Mouse (Mus musculus): ENCODE data around the gene Efl1. TPM values are rescaled to one million over a fixed set of nuclear protein-coding genes. Genes with fewer than 3 reads are reported as not detected.

Efl1 gene
- 15.4 and 15.7 TPM in 2 replicates for polyA plus RNA-seq (2016; fragmentation: Nextera tagmentation; extraction: Ambion mirVana)

GRCm38 (mm10) chr7:82648353-82649080 is at the start of gene Efl1, which contains the start of gene Saxo2:
Gene Efl1, plus strand, starts transcription at chr7:82648614.
Gene Saxo2, minus strand, starts transcription at chr7:82648528.
- peaks cover 18% of the 10 kb centered on the region for H3K36me3 ChIP-seq
- H3K27me3 ChIP-seq (replicated peaks), result no peaks in the 10 kb centered on the region
- peak; percentile 96 for ATAC-seq
- peak within 1 kb of the TSS; percentile 81 for H3K4me3 ChIP-seq
- H3K4me1 ChIP-seq, result peaks cover 18% of the 10 kb centered on the region
- peak within 1 kb of the TSS; percentile 82 for H3K9ac ChIP-seq
- no peaks in the 10 kb centered on the region for H3K9me3 ChIP-seq (replicated peaks)
- 0 out of 2 replicates have a peak within 1 kb of the TSS, but pooled peaks have one; percentile 48 for H3K27ac ChIP-seq
- under 1% methylated on average over 46 of the region's 46 CpGs for WGBS (ENCODE audit: insufficient replicate concordance)
- peak within 1 kb of the TSS; percentile 91 for H3K4me2 ChIP-seq

- Histone ChIP-seq H3K9me3 (replicated peaks) (no peaks in the 10 kb centered on the region), H3K9ac (no peak overlapping the region), H3K27me3 (replicated peaks) (no peaks in the 10 kb centered on the region), H3K4me3 (no peak overlapping the region), H3K4me2 (no peak overlapping the region), H3K27ac (no peak overlapping the region), H3K4me1 (no peaks in the 10 kb centered on the region), H3K36me3 (no peaks in the 10 kb centered on the region)
- no peak for ATAC-seq
- whole genome bisulfite sequencing (ENCODE audit: insufficient replicate concordance), result 24% methylated on average over 4 of the region's 4 CpGs
Measured at GRCm38 (mm10) chr7:82602008-82602407, 46.4 kb upstream of the Efl1 start.

DNA sequence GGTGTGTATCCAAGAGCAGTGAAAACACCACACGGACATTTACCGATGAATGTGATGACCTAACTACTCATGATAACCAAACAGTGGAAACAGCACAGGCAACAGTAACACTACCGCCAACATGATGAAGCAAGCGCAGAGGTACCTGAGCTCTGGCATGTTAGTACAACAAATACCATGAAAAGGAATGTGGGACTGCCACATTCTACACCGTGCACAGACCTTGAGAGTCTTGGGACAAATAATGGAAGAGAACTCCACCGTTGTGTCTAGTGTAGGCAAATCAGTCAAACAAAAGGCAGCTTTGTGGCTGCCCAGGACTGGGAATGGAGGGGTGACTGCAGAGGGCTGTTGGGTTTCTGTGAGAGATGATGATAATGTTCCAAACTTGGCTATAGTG is 43.0 kb upstream of the Efl1 start:
- Histone ChIP-seq H3K36me3 (no peaks in the 10 kb centered on the region), H3K4me2 (no peak overlapping the region), H3K4me1 (no peaks in the 10 kb centered on the region), H3K4me3 (no peak overlapping the region), H3K27me3 (replicated peaks) (no peaks in the 10 kb centered on the region), H3K27ac (no peak overlapping the region), H3K9ac (no peak overlapping the region), H3K9me3 (replicated peaks) (no peaks in the 10 kb centered on the region)
- ATAC-seq, result no peak
- 78% methylated on average over 6 of the region's 6 CpGs for WGBS (ENCODE audit: insufficient replicate concordance)

- ATAC-seq, result no peak
- no peak overlapping the region for H3K9ac ChIP-seq
- no peak overlapping the region for H3K4me2 ChIP-seq
- no peaks in the 10 kb centered on the region for H3K27me3 ChIP-seq (replicated peaks)
- H3K4me3 ChIP-seq, result no peak overlapping the region
- H3K4me1 ChIP-seq, result no peaks in the 10 kb centered on the region
- H3K27ac ChIP-seq, result no peak overlapping the region
- H3K36me3 ChIP-seq, result no peaks in the 10 kb centered on the region
- 55% methylated on average over 3 of the region's 3 CpGs for WGBS (ENCODE audit: insufficient replicate concordance)
- no peaks in the 10 kb centered on the region for H3K9me3 ChIP-seq (replicated peaks)
Measured at GRCm38 (mm10) chr7:82609629-82610028, 38.8 kb upstream of the Efl1 start.

DNA sequence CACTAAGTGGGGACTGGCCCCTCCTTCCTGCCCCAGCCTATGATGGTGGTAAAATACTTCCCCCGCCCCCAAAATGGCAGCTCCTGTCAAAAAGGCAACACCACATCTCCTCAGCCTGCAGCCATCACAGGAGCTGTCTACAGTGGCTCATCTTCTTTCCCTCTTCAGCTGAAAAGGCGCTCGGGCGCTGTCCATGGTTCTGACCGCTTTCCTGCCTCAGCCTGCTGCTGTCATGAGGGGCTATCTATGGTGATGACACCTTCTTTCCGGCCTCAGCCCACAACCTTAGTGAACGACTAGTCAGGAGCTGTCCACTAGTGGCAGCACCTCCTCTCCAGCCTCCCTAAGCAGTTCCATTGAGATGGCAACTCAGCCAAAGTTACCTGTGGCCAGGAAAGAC is 23.1 kb upstream of the Efl1 start:
- H3K27me3 ChIP-seq (replicated peaks), result no peaks in the 10 kb centered on the region
- no peak overlapping the region for H3K4me2 ChIP-seq
- ATAC-seq, result no peak
- H3K4me3 ChIP-seq, result no peak overlapping the region
- 10% methylated on average over 7 of the region's 7 CpGs for WGBS (ENCODE audit: insufficient replicate concordance)
- no peaks in the 10 kb centered on the region for H3K9me3 ChIP-seq (replicated peaks)
- H3K27ac ChIP-seq, result no peak overlapping the region
- H3K4me1 ChIP-seq, result no peaks in the 10 kb centered on the region
- no peaks in the 10 kb centered on the region for H3K36me3 ChIP-seq
- no peak overlapping the region for H3K9ac ChIP-seq

- Histone ChIP-seq H3K9ac (no peak overlapping the region), H3K4me1 (peaks cover 18% of the 10 kb centered on the region), H3K4me3 (no peak overlapping the region), H3K9me3 (replicated peaks) (no peaks in the 10 kb centered on the region), H3K4me2 (no peak overlapping the region), H3K36me3 (peaks cover 9% of the 10 kb centered on the region), H3K27ac (no peak overlapping the region), H3K27me3 (replicated peaks) (no peaks in the 10 kb centered on the region)
- no peak for ATAC-seq
- 72% methylated on average over 3 of the region's 3 CpGs for WGBS (ENCODE audit: insufficient replicate concordance)
Measured at GRCm38 (mm10) chr7:82647183-82647582, 1.2 kb upstream of the Efl1 start.

GRCm38 (mm10) chr7:82647909-82648308 is 505 bp upstream of the Efl1 start:
- peak overlapping the region; percentile 91 for H3K4me2 ChIP-seq
- H3K27me3 ChIP-seq (replicated peaks), result no peaks in the 10 kb centered on the region
- H3K9me3 ChIP-seq (replicated peaks), result no peaks in the 10 kb centered on the region
- H3K4me3 ChIP-seq, result peak overlapping the region; percentile 81
- WGBS (ENCODE audit: insufficient replicate concordance), result 28% methylated on average over 4 of the region's 4 CpGs
- no peak for ATAC-seq
- no peak overlapping the region for H3K27ac ChIP-seq
- H3K9ac ChIP-seq, result peak overlapping the region; percentile 82
- peaks cover 18% of the 10 kb centered on the region for H3K4me1 ChIP-seq
- peaks cover 16% of the 10 kb centered on the region for H3K36me3 ChIP-seq

DNA sequence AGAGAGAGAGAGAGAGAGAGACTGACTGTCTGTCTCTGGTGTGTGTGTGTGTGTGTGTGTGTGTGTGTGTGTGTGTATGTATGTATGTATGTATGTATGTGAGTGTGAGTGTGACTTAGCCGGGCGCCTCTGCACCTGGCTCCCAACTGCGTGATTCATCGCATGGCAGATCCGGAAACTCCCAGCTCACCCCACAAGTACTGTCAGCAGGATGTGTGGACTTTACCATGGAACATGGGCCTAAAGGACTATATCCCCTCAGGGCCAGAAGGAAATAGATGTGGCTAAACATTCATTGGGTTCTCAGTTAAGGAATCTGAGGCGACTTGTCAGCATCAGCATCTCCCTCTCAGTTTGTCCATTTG is 649 bp downstream of the Efl1 start:
- H3K4me3 ChIP-seq, result peak overlapping the region; percentile 81
- peak; percentile 11; the same call in 1 of the 2 replicates for ATAC-seq
- H3K27me3 ChIP-seq (replicated peaks), result no peaks in the 10 kb centered on the region
- 14% methylated on average over 6 of the region's 6 CpGs for WGBS (ENCODE audit: insufficient replicate concordance)
- H3K9me3 ChIP-seq (replicated peaks), result no peaks in the 10 kb centered on the region
- H3K36me3 ChIP-seq, result peaks cover 18% of the 10 kb centered on the region
- H3K9ac ChIP-seq, result peak overlapping the region; percentile 82
- peaks cover 18% of the 10 kb centered on the region for H3K4me1 ChIP-seq
- peak overlapping the region; percentile 91 for H3K4me2 ChIP-seq
- H3K27ac ChIP-seq, result 0 out of 2 replicates have a peak overlapping the region, but pooled peaks have one; percentile 48

DNA sequence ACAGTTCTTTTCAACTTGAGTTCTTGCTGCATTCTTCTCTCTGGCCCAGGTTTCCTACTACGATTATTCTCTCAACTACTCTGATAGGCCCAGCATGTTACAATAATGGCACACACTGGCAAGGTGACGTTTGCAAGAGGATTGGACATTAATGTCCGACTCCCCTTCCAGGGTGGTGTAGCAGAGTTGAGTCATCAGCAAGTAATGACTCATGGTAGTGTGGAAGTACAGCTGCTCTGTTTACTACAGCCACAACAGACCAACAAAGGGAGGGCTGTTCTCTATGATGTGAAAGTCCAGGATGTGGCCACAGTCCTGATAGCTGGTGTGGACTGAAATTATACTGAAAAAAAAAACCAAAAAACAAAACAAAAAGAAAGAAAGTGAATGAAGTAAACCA is 16.2 kb downstream of the Efl1 start:
- no peak for ATAC-seq
- no peaks in the 10 kb centered on the region for H3K27me3 ChIP-seq (replicated peaks)
- H3K4me3 ChIP-seq, result no peak overlapping the region
- no peak overlapping the region for H3K4me2 ChIP-seq
- no peak overlapping the region for H3K9ac ChIP-seq
- H3K27ac ChIP-seq, result no peak overlapping the region
- H3K4me1 ChIP-seq, result no peaks in the 10 kb centered on the region
- no peaks in the 10 kb centered on the region for H3K9me3 ChIP-seq (replicated peaks)
- H3K36me3 ChIP-seq, result peaks cover 80% of the 10 kb centered on the region
- WGBS (ENCODE audit: insufficient replicate concordance), result 70% methylated on average over 3 of the region's 3 CpGs

- Histone ChIP-seq H3K36me3 (peaks cover 60% of the 10 kb centered on the region), H3K27me3 (replicated peaks) (no peaks in the 10 kb centered on the region), H3K4me3 (no peak overlapping the region), H3K9ac (no peak overlapping the region), H3K9me3 (replicated peaks) (no peaks in the 10 kb centered on the region), H3K4me1 (no peaks in the 10 kb centered on the region), H3K4me2 (no peak overlapping the region), H3K27ac (no peak overlapping the region)
- ATAC-seq, result no peak
- 78% methylated on average over 5 of the region's 5 CpGs for WGBS (ENCODE audit: insufficient replicate concordance)
Measured at GRCm38 (mm10) chr7:82676001-82676400, 27.6 kb downstream of the Efl1 start.

GRCm38 (mm10) chr7:82676834-82677233 is 28.4 kb downstream of the Efl1 start:
- no peak for ATAC-seq
- Histone ChIP-seq H3K27me3 (replicated peaks) (no peaks in the 10 kb centered on the region), H3K36me3 (peaks cover 57% of the 10 kb centered on the region), H3K4me2 (no peak overlapping the region), H3K4me3 (no peak overlapping the region), H3K27ac (no peak overlapping the region), H3K9ac (no peak overlapping the region), H3K9me3 (replicated peaks) (no peaks in the 10 kb centered on the region), H3K4me1 (no peaks in the 10 kb centered on the region)
- WGBS (ENCODE audit: insufficient replicate concordance), result 71% methylated on average over 6 of the region's 6 CpGs

DNA sequence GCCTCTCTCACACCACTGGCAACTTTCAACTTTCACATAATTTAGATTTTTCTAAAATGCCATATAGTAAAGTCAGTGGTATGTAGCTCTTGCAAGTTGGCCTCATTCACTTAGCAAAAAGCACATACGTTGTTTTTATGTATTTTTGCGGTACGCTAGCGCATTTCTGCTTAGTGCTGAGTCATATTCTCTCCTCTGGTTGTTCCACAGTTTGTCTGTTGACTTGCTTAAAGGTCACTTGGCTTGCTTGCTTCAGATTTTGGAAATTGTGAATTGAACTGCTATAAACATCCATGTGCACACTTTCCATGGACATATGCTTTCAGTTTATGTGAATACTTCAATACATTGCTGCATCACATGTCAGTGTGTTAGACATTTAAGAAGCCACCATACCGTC is 31.5 kb downstream of the Efl1 start:
- H3K9me3 ChIP-seq (replicated peaks), result no peaks in the 10 kb centered on the region
- no peak overlapping the region for H3K4me2 ChIP-seq
- ATAC-seq, result no peak
- no peak overlapping the region for H3K27ac ChIP-seq
- H3K4me3 ChIP-seq, result no peak overlapping the region
- H3K4me1 ChIP-seq, result no peaks in the 10 kb centered on the region
- no peak overlapping the region for H3K9ac ChIP-seq
- 87% methylated on average over 5 of the region's 5 CpGs for WGBS (ENCODE audit: insufficient replicate concordance)
- H3K27me3 ChIP-seq (replicated peaks), result no peaks in the 10 kb centered on the region
- peaks cover 56% of the 10 kb centered on the region for H3K36me3 ChIP-seq

Data from liver, embryonic 12.5 days (tissue).